Mouse (Mus musculus) Muller cell, postnatal 12 days (primary cell): ENCODE results near the gene Bcat1.
"Not testable (repeated sequence)": the region's sequence is repeated elsewhere in the genome, so short reads cannot be mapped to it uniquely, and the experiment has no call there.

Experiments
- DNase-seq: peaks from one replicate; pipeline ENCODE4 v3.0.0-alpha.2; 2015; ENCODE audit errors: inconsistent ontology term

Bcat1 gene

GRCm38 (mm10) chr6:145093038-145093622, 17.1 kb upstream of the Bcat1 start:
- DNase-seq, result not testable (repeated sequence)

DNA sequence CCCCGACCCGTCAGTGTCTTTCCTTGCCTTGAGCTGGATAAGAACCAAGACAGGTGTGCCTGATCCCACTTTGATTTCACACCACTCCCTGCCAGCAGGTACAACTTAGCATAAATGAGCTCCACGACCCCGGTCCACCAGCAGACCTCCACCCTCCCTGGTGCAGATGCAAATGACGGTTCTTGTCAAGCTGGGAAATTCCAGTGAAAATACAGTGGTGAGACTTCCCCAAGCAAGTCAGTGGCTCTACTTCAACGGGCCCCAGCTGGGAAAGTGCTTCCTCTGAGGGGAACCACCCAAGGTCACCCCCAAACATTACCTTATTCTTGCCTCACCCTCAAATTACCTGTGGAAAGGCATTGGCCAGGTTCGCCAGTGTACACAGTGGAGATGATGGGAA, 16.0 kb upstream of the Bcat1 start:
- no peak for DNase-seq

DNA sequence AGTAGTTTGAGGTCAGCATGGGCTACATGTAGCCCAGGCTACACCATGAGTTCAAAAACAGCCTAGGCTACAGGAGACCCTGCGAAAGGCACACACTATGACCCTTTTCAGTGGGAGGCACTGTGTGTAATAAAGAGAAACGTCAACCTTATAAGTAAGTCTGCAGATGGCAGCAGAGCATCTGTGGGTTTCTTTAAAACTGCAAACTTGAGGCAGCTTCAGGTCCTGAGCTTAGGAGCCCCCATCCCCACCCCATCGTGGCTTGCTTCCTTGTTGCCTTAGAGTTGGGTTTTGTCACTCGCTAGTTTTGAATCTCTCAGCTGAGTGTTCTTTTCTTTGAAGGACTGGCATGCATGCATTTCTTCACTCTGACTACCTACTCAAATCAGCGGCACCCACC, 14.9 kb upstream of the Bcat1 start:
- no peak for DNase-seq

GRCm38 (mm10) chr6:145090201-145090863, 14.3 kb upstream of the Bcat1 start:
- DNase-seq, result no peak

DNA sequence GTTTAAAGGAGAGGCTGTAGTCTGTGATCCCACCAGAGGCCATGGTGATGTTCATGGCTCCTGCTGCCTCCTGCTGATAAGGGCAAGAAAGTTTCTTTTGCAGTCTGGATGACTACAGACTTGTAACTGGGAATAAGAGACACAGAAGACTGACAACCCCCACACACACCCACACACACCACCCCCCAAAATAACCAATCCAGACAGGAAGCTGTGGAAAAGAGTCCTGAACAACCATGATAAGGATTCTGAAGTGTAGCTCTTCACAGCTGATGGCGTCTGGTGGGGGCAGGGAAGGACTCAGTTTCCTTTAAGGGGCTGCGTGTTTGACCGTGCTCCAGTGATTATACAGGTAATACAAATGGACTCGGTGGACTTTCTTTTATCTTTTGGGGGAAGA, 13.4 kb upstream of the Bcat1 start:
- DNase-seq, result no peak

DNA sequence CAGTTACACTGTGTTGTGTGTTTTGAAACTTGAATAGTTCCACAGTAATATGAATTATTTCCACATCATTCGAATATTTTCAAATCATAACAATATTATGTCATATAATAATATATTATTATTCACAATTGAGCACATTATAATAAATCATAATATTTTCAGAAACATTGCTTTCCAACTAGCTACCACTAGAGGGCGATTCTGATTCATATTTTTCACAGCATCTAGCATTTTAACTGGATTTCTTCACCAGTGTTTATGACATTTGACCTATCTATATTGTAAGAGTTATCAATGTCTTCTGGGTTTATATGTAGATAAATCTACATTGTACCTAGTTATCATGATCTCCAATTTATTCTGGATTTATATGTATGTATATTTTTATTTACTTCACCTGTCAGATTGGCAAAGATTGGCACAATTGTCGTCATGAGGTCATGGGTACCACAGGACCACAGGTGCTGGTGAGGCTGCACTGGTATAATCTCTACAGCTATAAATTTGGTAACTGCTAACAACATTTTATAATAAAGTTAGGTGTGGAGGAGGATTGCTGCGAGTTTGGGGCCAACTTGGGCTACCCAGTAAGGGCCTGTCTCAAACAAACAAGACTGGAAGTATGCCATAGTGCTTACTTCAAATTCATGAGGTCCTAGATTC, 12.6 kb upstream of the Bcat1 start:
- peak; percentile 26 for DNase-seq

GRCm38 (mm10) chr6:145084343-145085117, 8.5 kb upstream of the Bcat1 start:
- DNase-seq, result no peak

DNA sequence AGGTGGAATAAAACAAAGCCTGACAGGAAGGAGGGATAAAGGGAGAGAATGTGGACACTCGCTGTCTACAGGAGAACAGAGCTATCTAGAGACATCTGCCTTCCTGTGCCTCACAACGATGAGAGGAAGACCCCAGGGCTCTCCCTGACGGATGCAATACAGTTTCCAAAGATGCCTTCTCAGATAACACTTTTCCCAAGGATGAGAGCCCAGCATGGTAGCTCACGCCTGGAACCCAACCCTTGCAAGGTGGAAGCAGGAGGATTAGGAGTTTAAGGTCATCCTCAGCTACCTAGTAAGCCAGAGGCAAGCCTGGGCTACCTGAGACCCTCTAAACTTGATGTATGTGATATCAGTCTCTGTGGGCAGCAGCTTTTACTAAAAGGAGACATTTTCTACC, 5.7 kb upstream of the Bcat1 start:
- no peak for DNase-seq

DNA sequence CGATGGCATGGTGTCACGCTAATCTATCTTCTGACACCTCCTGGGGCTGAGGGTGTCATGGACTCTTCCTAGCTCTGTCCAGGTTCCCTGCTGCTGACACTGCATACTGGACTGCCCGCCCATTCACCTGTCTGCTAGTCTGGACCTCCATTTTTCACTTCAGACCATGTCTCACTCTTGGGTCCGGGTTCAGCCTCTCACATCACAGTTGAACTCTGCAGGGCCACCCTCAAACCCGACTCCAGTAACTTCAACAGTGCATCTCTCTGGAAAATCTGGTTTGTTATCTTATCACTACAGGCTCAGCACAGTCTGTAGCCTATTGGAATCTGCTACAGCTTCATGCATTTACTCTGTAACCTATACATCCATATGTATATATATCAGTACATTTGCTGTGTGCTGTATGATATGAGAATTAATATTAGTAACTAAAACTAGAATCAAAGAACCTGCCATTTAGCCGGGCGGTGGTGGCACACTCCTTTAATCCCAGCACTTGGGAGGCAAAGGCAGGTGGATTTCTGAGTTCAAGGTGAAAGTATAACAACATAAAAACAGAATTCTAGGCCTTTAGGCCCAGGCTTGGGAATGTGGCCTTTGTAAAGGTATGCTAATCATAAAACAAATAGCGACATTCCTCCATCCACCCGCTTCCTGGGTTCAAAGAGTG, 3.2 kb upstream of the Bcat1 start:
- no peak for DNase-seq

DNA sequence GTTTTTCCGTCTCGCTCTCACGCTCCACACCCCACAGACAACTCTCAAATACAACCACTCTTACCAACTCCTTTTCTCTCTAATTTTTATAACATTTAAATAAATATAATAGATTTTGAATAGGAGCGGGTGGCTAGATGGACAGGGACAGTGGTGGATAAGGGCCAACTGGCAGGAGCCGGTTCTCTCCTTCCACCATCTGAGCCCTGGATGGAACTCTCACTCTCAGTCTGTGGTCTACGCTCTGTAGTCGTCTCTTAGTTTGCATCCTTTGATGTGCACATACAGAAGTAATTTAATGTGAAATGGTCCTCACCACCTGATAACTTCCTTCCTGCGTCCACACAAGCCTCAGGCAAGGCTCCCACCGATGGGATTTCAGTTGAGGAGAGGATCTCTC, 302 bp upstream of the Bcat1 start:
- DNase-seq, result no peak

DNA sequence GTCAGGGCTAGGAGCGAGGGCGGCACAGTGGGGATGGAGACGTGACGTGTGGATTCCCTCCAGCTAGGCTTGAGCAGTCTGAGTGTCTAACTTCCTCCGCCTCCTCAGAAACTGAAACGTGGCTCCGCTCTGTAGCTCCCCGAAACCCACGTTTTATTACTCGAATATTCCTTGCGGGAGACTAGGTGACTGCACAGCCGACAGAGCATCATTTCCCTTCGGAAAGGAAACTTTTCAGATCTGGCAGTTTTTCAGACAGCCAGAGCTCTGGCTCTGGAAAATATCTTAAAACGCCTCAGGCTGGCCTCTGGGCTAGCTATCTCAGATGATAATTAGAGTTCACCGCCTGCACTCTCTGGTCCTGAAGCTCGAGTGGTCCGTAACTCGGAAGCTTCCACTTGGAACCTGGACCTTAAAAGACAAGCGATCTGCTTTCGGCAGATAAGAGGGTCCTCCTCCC, 866 bp downstream of the Bcat1 start:
- peak; percentile 22 for DNase-seq

DNA sequence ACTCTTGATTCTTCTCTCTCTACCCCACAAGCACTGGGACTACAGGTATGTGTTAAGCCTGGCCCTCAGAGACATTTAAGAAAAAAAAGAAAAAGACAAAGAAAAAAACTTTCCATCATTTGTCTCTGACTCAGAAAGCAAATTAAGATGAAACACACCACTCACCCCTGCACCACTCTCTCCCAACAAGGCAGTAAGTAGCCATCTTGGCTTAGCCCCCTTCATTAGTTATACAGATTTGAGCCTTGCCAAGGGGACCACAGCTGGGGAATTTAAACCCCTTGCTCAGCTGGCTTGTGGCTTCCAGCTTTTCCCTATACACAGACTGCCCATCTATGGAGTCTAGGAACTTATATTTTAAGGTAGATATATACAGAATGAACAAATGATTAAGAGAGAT, 1.5 kb downstream of the Bcat1 start:
- no peak for DNase-seq

DNA sequence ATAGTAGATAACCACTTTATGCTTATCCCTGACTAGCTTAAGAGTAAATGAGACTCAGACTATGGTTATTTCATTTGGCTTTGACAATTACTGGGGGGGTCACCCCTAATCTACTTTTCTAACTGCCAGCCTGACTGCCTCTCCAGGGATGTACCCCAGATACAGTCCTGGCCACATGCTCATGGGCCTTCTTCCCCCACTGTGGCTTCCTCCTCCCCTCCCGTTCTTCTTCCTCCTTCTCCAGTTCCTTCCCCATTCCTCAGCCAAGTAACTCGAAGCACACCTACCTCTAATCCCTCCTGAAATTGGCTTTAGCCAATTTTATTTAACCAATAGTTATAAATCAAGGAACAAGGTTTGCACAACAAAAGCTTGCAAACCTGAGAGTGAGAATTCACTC, 6.1 kb downstream of the Bcat1 start:
- no peak for DNase-seq

DNA sequence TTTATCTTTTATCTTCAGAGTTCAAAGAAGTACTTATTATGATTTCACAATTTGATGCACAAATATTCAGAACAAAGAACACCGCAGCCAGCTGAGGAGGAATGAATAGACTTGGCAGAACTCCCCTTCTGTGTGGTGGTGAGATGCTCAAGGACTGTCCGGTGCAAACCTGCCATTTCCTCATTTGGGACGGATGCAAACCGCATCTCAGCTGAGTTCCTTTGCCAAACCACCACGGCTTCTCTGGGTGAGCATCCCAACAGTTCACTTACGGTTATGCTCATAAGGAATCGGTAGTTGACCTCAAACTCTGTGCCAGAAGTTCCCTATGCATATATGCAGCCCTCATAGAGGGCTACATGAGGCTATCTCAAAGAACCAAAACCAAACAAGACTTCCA, 6.6 kb downstream of the Bcat1 start:
- DNase-seq, result peak; percentile 42

GRCm38 (mm10) chr6:145067679-145068078, 8.3 kb downstream of the Bcat1 start:
- no peak for DNase-seq

DNA sequence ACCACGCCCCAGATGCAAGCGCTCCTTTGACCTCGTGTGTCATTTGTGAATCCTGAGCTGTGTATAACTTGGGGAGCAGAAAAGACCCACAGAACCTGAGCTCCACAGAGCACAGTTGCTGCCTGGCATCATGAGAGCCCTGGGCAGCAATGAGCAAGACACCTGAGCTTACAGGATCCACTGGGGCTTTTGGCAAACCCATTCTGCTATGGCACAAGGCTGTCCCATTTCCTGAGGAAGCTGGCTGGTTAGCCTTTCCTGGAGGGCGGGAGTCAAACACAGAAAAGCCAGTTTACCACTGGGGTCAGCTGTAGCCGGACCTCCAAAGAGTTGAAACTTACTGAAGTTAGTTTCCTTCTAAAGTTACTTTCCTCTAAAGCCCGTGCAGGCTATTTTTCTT, 9.6 kb downstream of the Bcat1 start:
- no peak for DNase-seq

- DNase-seq, result no peak
Measured at GRCm38 (mm10) chr6:145065301-145065845, 10.6 kb downstream of the Bcat1 start.

DNA sequence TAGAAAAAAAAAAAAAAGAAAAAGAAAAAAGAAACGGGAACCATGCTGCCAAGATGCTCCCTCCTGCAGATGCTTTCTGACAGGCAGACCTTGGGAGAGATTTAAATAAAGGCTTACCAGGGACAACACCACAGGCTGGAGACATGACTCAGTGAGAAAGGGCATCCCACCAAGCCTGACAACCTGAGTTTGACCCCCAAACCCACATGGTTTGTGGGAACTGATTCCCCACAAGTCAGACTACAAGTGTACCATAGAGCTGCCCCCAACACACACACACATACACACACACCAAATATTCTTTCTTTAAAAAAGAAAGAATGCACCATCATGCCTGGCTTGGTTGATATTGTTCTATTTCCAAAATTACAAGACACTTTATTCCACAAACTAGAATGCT, 11.9 kb downstream of the Bcat1 start:
- no peak for DNase-seq

DNA sequence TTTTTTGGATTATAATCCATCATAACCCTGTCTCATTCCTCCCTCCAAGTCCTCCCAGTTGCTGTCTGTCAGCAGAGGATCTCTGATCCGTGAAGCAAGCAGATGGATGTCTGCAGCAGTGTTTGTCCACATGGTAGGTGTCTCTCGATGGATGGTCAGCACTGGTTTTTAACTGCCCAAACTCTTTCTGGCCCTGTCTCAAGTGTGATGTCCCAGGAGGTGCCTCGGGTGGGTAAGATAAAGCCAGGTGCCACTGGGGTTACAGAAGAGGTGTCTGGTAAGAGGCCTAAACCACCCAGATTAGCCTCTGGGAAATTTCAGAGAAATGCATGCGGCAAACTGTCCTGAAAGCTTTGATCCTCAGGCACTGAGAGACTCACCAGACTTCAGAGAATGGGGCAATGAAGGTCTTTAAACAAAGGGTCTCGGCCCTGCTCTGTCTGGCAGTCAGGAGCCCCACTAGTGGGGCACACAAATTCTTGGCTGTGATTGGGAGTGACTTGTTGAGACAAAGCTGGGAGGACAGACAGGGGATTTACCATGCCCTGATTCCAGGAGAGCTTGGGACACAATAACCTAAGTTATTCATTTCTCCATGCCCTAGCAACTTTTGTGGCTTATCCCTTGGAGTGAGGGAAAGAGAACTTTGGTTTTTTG, 12.6 kb downstream of the Bcat1 start:
- DNase-seq, result no peak

GRCm38 (mm10) chr6:145062763-145063162, 13.2 kb downstream of the Bcat1 start:
- no peak for DNase-seq

DNA sequence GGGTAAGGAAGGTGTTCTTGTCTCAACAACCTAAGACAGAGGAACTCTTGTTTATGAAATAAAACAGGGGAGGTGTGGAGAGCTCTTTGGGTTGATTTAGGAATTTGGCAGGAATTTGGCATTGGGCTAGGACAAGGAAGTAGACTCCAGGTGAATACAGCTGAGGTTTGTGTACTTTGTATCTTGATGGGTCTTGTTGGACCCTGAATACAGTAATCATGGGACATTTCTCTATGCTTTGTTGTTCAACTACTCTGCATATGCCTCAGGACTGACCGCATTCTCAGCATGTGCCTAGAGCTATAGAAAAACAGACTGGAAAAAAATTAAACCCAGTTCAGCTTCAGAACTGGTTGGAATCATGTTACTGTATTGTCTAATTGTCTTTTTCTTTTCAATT, 14.6 kb downstream of the Bcat1 start:
- no peak for DNase-seq
